In the genomic region with DNA sequence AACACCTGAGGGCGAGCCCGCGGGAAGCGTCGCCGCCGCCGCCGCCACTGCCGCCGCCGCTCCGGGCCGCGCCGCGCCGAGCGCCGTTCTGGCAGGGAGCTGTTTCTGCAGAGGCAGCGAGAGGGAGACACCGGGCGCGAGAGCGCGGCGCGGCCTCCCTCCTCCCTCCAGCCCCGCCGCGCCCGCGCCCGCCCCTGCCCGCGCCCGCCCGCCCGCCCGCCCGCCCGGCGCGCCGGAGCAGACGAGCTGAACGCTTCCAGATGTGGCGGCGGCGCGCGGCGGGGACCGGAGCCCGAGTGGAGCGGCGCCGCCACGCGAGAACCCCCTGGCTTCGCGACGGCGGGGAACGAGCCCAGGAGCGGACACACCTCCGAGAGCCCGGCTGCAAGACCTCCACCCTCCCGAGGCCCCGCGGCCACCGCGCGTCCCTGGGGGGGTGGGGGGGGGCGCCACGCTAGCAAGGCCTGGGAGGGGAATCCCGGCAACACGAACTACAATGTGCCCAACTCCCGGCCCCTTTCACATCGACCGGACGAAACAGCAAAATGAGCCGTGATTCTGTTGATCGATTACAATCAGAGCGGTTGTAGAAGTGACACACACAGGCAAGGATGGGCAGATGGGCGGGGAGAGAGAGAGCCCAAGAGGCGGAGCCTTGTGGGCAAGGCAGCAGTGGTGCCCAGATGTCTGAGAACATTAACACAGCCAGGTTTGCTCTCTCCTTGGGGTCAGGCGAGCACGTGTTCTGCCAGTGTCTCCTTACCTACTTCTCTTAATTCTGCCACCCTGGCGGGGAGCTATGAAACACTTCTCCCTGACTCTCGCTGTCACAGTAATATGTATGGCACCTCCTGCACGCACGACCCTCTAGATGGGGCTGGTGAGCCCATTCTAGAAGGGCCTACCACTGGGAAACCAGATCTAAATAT, we compare ENCODE assay signal across 8 mouse cellular contexts.
DNase-seq lines count a peak whose midpoint lies in the region; ATAC-seq lines count a peak whose summit lies in the region.

No protein-coding gene starts in this region.

- no peaks in the 10 kb centered on the region for H3K9me3 ChIP-seq in hindbrain, embryonic 13.5 days
- H3K9me3 ChIP-seq in lung, embryonic 16.5 days (ENCODE audit: control insufficient read depth, low read length): no peaks in the 10 kb centered on the region

- peak overlapping the region; percentile 82 for H3K4me2 ChIP-seq in hindbrain, embryonic 13.5 days
- H3K4me2 ChIP-seq in lung, embryonic 16.5 days (ENCODE audit: low read depth, low read length): peak overlapping the region; percentile 96

- DNase-seq in adipocyte (ENCODE audit: low spot score): peak; percentile 30
- DNase-seq in cerebellum, postnatal 14 days: peak; percentile 83 to 85
- DNase-seq in frontal cortex, postnatal 36 days (ENCODE audit: low spot score in 2 of 2): peak; percentile 73 to 82
- DNase-seq in layer of hippocampus, postnatal 14 days (ENCODE audit: low spot score in 2 of 2): peak; percentile 78 to 81
- DNase-seq in ovary, postnatal 14 days (ENCODE audit: low spot score): peak; percentile 30
- DNase-seq in urinary bladder, postnatal 25 days (ENCODE audit: low spot score): peak; percentile 31

- H3K27me3 ChIP-seq in hindbrain, embryonic 13.5 days: peaks cover 23% of the 10 kb centered on the region
- peaks cover 5% of the 10 kb centered on the region for H3K27me3 ChIP-seq in lung, embryonic 16.5 days (ENCODE audit: control insufficient read depth, insufficient read depth, low read depth, low read length)

- 0% methylated on average over 49 of the region's 93 CpGs for WGBS in hindbrain, embryonic 13.5 days
- under 1% methylated on average over 26 of the region's 93 CpGs for WGBS in lung, embryonic 16.5 days

- H3K4me3 ChIP-seq in hindbrain, embryonic 13.5 days: peak overlapping the region; percentile 77
- peak overlapping the region; percentile 70 for H3K4me3 ChIP-seq in lung, embryonic 16.5 days (ENCODE audit: low read length)

- ATAC-seq in hindbrain, embryonic 13.5 days (ENCODE audit: low FRiP score): peak; percentile 86
- peak; percentile 73 for ATAC-seq in lung, embryonic 16.5 days (ENCODE audit: low read depth)

- peaks cover 41% of the 10 kb centered on the region for H3K4me1 ChIP-seq in hindbrain, embryonic 13.5 days (replicated peaks)
- H3K4me1 ChIP-seq in lung, embryonic 16.5 days (replicated peaks; ENCODE audit: control insufficient read depth, insufficient read depth, low read length): peaks cover 17% of the 10 kb centered on the region

- H3K36me3 ChIP-seq in hindbrain, embryonic 13.5 days: no peaks in the 10 kb centered on the region
- H3K36me3 ChIP-seq in lung, embryonic 16.5 days (ENCODE audit: control insufficient read depth, insufficient read depth, low read length): no peaks in the 10 kb centered on the region

- H3K27ac ChIP-seq in hindbrain, embryonic 13.5 days: peak overlapping the region; percentile 96
- peak overlapping the region; percentile 76 for H3K27ac ChIP-seq in lung, embryonic 16.5 days (ENCODE audit: low read length)

- peak overlapping the region; percentile 91 for H3K9ac ChIP-seq in hindbrain, embryonic 13.5 days
- H3K9ac ChIP-seq in lung, embryonic 16.5 days (ENCODE audit: low read length): peak overlapping the region; percentile 78

Comparison
In these comparisons a context has a peak if more than half of its experiments do, and no peak if none do; other contexts are left out.
1. Peak in every context shown above with its lines: DNase-seq, ATAC-seq, H3K4me3 ChIP-seq and H3K27ac ChIP-seq.
2. DNase-seq: peak in every context shown above with its lines; median percentile 84 in cerebellum, postnatal 14 days; 80 in layer of hippocampus, postnatal 14 days; 78 in frontal cortex, postnatal 36 days; 31 in urinary bladder, postnatal 25 days; 30 in adipocyte; 30 in ovary, postnatal 14 days.